Mouse (Mus musculus): ENCODE measurements around the gene Bcl9. TPM values are rescaled to one million over a fixed set of nuclear protein-coding genes. Genes with fewer than 3 reads are reported as not detected.

Bcl9 gene
- total and polyA plus RNA-seq, 3 experiments: 1.1 to 13.5 (median 3.3) TPM

- H3K79me2 ChIP-seq (replicated peaks; ENCODE audit: control insufficient read depth, extremely low read depth, insufficient read depth, poor library complexity, severe bottlenecking): no peaks in the 10 kb centered on the region
- TF ChIP-seq ZC3H11A (IDR thresholded peaks at IDR 0.05; ENCODE audit: low read depth, low read length) (no peak), BHLHE40 (IDR thresholded peaks at IDR 0.05; ENCODE audit: low read depth, low read length) (peak; percentile 79)
- peak overlapping the region; percentile 71 to 85 (median 78) for H3K4me3 ChIP-seq (replicated peaks in 1 of 3; ENCODE audit: low read depth in 2 of 3, low read length in 2 of 3, poor library complexity in 1 of 3)
- DNase-seq (ENCODE audit: extremely low read depth): peak; percentile 10
- dilution Hi-C loops (cut with MboI; ENCODE audit: extremely low pct_ligation_motif_present, extremely low pct_unique_long_range_greater_than_20kb, low sequenced_read_pairs) (no loop called here), in situ Hi-C loops (cut with MboI; ENCODE audit: low pct_ligation_motif_present, low pct_unique_long_range_greater_than_20kb, low sequenced_read_pairs) (no loop called here)
- H3K27ac ChIP-seq (ENCODE audit: insufficient read depth, low read depth): no peak overlapping the region
- peak overlapping the region; percentile 60 for H3K4me2 ChIP-seq (ENCODE audit: insufficient read depth, low read depth, poor library complexity, severe bottlenecking)
- peaks cover 0 to 16% of the 10 kb centered on the region in 2 experiments; a peak in 2 of 4 replicates for H3K4me1 ChIP-seq (ENCODE audit: control insufficient read depth in 1 of 2, insufficient read depth in 2 of 2)
- peaks cover 3% of the 10 kb centered on the region for H3K9me3 ChIP-seq (replicated peaks; ENCODE audit: low read length)
- H3K9ac ChIP-seq (ENCODE audit: insufficient read depth, low read depth): peak overlapping the region; percentile 51; the same call in 1 of the 2 replicates
- no peaks in the 10 kb centered on the region for H3K27me3 ChIP-seq (replicated peaks)
- peaks cover 0 to 9% of the 10 kb centered on the region in 2 experiments for H3K36me3 ChIP-seq (replicated peaks in 1 of 2; ENCODE audit: control insufficient read depth in 1 of 2, insufficient read depth in 1 of 2, low read length in 1 of 2)
These were observed 138.2 kb downstream of the Bcl9 start for GRCm38 (mm10) chr3:97159509-97159850.

GRCm38 (mm10) chr3:97158611-97159508 is 138.9 kb downstream of the Bcl9 start, which contains the start of gene Acp6:
Gene Acp6 (plus strand): TSS chr3:97158777.
- peak within 1 kb of the TSS; percentile 71 to 85 (median 78) for H3K4me3 ChIP-seq (replicated peaks in 1 of 3; ENCODE audit: low read depth in 2 of 3, low read length in 2 of 3, poor library complexity in 1 of 3)

DNA sequence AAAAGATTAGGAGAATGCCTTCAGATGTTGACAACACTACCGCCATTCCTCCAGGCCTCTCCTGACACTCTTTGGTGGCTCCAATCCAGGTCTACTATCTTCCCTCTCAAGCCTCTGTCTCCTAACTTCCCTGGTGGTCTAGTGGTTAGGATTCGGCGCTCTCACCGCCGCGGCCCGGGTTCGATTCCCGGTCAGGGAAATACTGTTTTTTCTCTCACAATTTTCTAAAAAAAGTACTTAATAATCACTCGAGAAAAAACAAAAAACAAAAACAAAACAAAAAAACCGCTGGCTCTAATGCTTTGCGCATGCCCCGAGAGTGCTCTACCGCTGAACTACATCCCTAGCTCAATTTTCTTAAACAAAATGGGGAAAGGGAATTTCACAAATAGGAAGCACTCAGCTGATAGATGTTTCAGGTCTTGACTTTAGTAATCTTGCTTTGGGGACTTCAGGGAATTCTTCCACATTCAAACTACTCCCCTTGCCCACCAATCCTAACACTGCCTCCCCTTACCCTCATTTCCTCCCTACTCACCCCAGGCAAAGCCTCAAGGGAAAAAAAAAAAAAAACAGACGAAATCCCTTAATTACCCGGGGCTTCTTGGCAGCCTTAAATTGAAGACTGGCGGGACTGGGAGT is 139.6 kb downstream of the Bcl9 start:
- Histone ChIP-seq H3K27ac (ENCODE audit: insufficient read depth, low read depth) (no peak overlapping the region), H3K4me1 (ENCODE audit: control insufficient read depth in 1 of 2, insufficient read depth in 2 of 2) (peaks cover 0 to 16% of the 10 kb centered on the region in 2 experiments; a peak in 2 of 4 replicates), H3K9me3 (replicated peaks; ENCODE audit: low read length) (peaks cover 3% of the 10 kb centered on the region), H3K27me3 (replicated peaks) (no peaks in the 10 kb centered on the region), H3K9ac (ENCODE audit: insufficient read depth, low read depth) (no peak overlapping the region; the same call in 1 of the 2 replicates), H3K4me2 (ENCODE audit: insufficient read depth, low read depth, poor library complexity, severe bottlenecking) (peak overlapping the region; percentile 60), H3K79me2 (replicated peaks; ENCODE audit: control insufficient read depth, extremely low read depth, insufficient read depth, poor library complexity, severe bottlenecking) (no peaks in the 10 kb centered on the region), H3K4me3 (replicated peaks in 1 of 3; ENCODE audit: low read depth in 2 of 3, low read length in 2 of 3, poor library complexity in 1 of 3) (peak overlapping the region; percentile 13 to 85 (median 66)), H3K36me3 (replicated peaks in 1 of 2; ENCODE audit: control insufficient read depth in 1 of 2, insufficient read depth in 1 of 2, low read length in 1 of 2) (no peaks in the 10 kb centered on the region)
- in situ Hi-C loops (cut with MboI; ENCODE audit: low pct_ligation_motif_present, low pct_unique_long_range_greater_than_20kb, low sequenced_read_pairs): no loop called here
- dilution Hi-C loops (cut with MboI; ENCODE audit: extremely low pct_ligation_motif_present, extremely low pct_unique_long_range_greater_than_20kb, low sequenced_read_pairs): no loop called here
- DNase-seq (ENCODE audit: extremely low read depth): peak; percentile 75
- TF ChIP-seq USF2 (conservative IDR thresholded peaks at IDR 0.05; ENCODE audit: low read depth, low read length) (no peak), ZC3H11A (IDR thresholded peaks at IDR 0.05; ENCODE audit: low read depth, low read length) (no peak), RCOR1 (conservative IDR thresholded peaks at IDR 0.05; ENCODE audit: low read depth, low read length) (no peak), SMC3 (IDR thresholded peaks at IDR 0.05; ENCODE audit: low read depth, low read length) (no peak), MAX (IDR thresholded peaks at IDR 0.05; ENCODE audit: low read length) (no peak), UBTF (IDR thresholded peaks at IDR 0.05; ENCODE audit: low read depth, low read length) (no peak), MYC (IDR thresholded peaks at IDR 0.05; ENCODE audit: low read depth, low read length) (no peak), POLR2A (IDR thresholded peaks at IDR 0.05; ENCODE audit: low read depth, low read length) (no peak), CTCF (conservative IDR thresholded peaks at IDR 0.05 in 1 of 2, IDR thresholded peaks at IDR 0.05 in 1 of 2; ENCODE audit: low read depth in 2 of 2, low read length in 2 of 2) (no peak), BHLHE40 (IDR thresholded peaks at IDR 0.05; ENCODE audit: low read depth, low read length) (no peak), HCFC1 (IDR thresholded peaks at IDR 0.05; ENCODE audit: low read depth, low read length) (no peak; the same call in 1 of the 2 replicates), NELFE (IDR thresholded peaks at IDR 0.05; ENCODE audit: low read depth, low read length) (no peak), ZMIZ1 (IDR thresholded peaks at IDR 0.05; ENCODE audit: low read depth, low read length) (no peak), CHD1 (IDR thresholded peaks at IDR 0.05; ENCODE audit: low read depth, low read length) (no peak), SIN3A (IDR thresholded peaks at IDR 0.05; ENCODE audit: low read length) (no peak), ZKSCAN1 (IDR thresholded peaks at IDR 0.05; ENCODE audit: borderline replicate concordance, low read depth, low read length) (no peak)

More at GRCm38 (mm10) chr3:97158611-97159508, 138.9 kb downstream of the Bcl9 start, which contains the start of gene Acp6:
- Histone ChIP-seq H3K4me1 (ENCODE audit: control insufficient read depth in 1 of 2, insufficient read depth in 2 of 2) (peaks cover 0 to 16% of the 10 kb centered on the region in 2 experiments; a peak in 2 of 4 replicates), H3K9me3 (replicated peaks; ENCODE audit: low read length) (peaks cover 3% of the 10 kb centered on the region), H3K27ac (ENCODE audit: insufficient read depth, low read depth) (no peak within 1 kb of the TSS), H3K36me3 (replicated peaks in 1 of 2; ENCODE audit: control insufficient read depth in 1 of 2, insufficient read depth in 1 of 2, low read length in 1 of 2) (peaks cover 0 to 5% of the 10 kb centered on the region in 2 experiments), H3K9ac (ENCODE audit: insufficient read depth, low read depth) (peak within 1 kb of the TSS; percentile 51), H3K4me2 (ENCODE audit: insufficient read depth, low read depth, poor library complexity, severe bottlenecking) (peak within 1 kb of the TSS; percentile 60), H3K79me2 (replicated peaks; ENCODE audit: control insufficient read depth, extremely low read depth, insufficient read depth, poor library complexity, severe bottlenecking) (no peaks in the 10 kb centered on the region), H3K27me3 (replicated peaks) (no peaks in the 10 kb centered on the region)
- in situ Hi-C loops (cut with MboI; ENCODE audit: low pct_ligation_motif_present, low pct_unique_long_range_greater_than_20kb, low sequenced_read_pairs) (no loop called here), dilution Hi-C loops (cut with MboI; ENCODE audit: extremely low pct_ligation_motif_present, extremely low pct_unique_long_range_greater_than_20kb, low sequenced_read_pairs) (no loop called here)
- peak; percentile 93 for DNase-seq (ENCODE audit: extremely low read depth)
- TF ChIP-seq TBP (conservative IDR thresholded peaks at IDR 0.05; ENCODE audit: low read depth, low read length) (0 out of 2 replicates have a peak, but pooled peaks have one; percentile 37), POLR2A (IDR thresholded peaks at IDR 0.05; ENCODE audit: low read depth, low read length) (peak; percentile 62), HCFC1 (IDR thresholded peaks at IDR 0.05; ENCODE audit: low read depth, low read length) (peak; percentile 91), KAT2A (IDR thresholded peaks at IDR 0.05; ENCODE audit: insufficient replicate concordance, low read length) (peak; percentile 92; the same call in 1 of the 2 replicates), MYC (IDR thresholded peaks at IDR 0.05; ENCODE audit: low read depth, low read length) (no peak), TCF12 (IDR thresholded peaks at IDR 0.05; ENCODE audit: low read depth, low read length) (no peak), GABPA (IDR thresholded peaks at IDR 0.05; ENCODE audit: insufficient replicate concordance, low read depth, low read length) (peak; percentile 12; the same call in 1 of the 2 replicates), CHD2 (IDR thresholded peaks at IDR 0.05; ENCODE audit: low read length) (0 out of 2 replicates have a peak, but pooled peaks have one; percentile 17), IRF4 (IDR thresholded peaks at IDR 0.05; ENCODE audit: low read depth, low read length) (0 out of 2 replicates have a peak, but pooled peaks have one; percentile 12), UBTF (IDR thresholded peaks at IDR 0.05; ENCODE audit: low read depth, low read length) (no peak), SMC3 (IDR thresholded peaks at IDR 0.05; ENCODE audit: low read depth, low read length) (no peak), ZNF384 (IDR thresholded peaks at IDR 0.05; ENCODE audit: low read depth, low read length) (no peak), RCOR1 (conservative IDR thresholded peaks at IDR 0.05; ENCODE audit: low read depth, low read length) (no peak), MEF2A (IDR thresholded peaks at IDR 0.05; ENCODE audit: borderline replicate concordance, low read depth, low read length) (no peak), NRF1 (IDR thresholded peaks at IDR 0.05; ENCODE audit: low read depth, low read length) (peak; percentile 61)

All from CH12.LX (cell line).